Comparison of ENCODE assay signal across 19 mouse cellular contexts in genomic region chr4:151104147-151104546, GRCm38 (mm10). TPM values are rescaled to one million over a fixed set of nuclear protein-coding genes. Genes with fewer than 3 reads are reported as not detected.
A peak's percentile ranks its signal among the peaks of the same experiment; 100 is the strongest.
DNase-seq lines count a peak whose midpoint lies in the region; ATAC-seq and TF ChIP-seq lines count a peak whose summit lies in the region.
"Had no signal": no experiment of that assay in that cellular context is flagged by ENCODE, and none has a peak within 500 bp of the region (broad histone marks: within the 10 kb centered on the region; RNA-seq: fewer than 3 reads in every experiment).

No protein-coding gene starts in this region.

- H3K27me3 ChIP-seq in heart, embryonic 11.5 days (ENCODE audit: control insufficient read depth, insufficient read depth, low read length), result peaks cover 11% of the 10 kb centered on the region
- H3K27me3 ChIP-seq in neural tube, embryonic 13.5 days, result no peaks in the 10 kb centered on the region
- H3K27me3 ChIP-seq in heart, postnatal 0 days (ENCODE audit: control insufficient read depth, insufficient read depth, low read length), result peaks cover 4% of the 10 kb centered on the region; the same call in 1 of the 2 replicates

- WGBS in heart, embryonic 11.5 days (ENCODE audit: insufficient replicate concordance), result 61% methylated on average over 10 of the region's 10 CpGs
- WGBS in neural tube, embryonic 13.5 days, result 89% methylated on average over 10 of the region's 10 CpGs
- WGBS in heart, postnatal 0 days, result 30% methylated on average over 10 of the region's 10 CpGs
- WGBS in olfactory bulb, adult 2 months, result 51% methylated on average over 10 of the region's 10 CpGs

- peak overlapping the region; percentile 52 for H3K4me2 ChIP-seq in heart, embryonic 11.5 days
- peak overlapping the region; percentile 16; the same call in 1 of the 2 replicates for H3K4me2 ChIP-seq in neural tube, embryonic 13.5 days
- H3K4me2 ChIP-seq in heart, postnatal 0 days (ENCODE audit: low read depth, low read length), result peak overlapping the region; percentile 66
- H3K4me2 ChIP-seq: lung, embryonic 15.5 days had no signal

- peak overlapping the region; percentile 15; the same call in 1 of the 2 replicates for H3K4me3 ChIP-seq in heart, embryonic 11.5 days (ENCODE audit: low read depth, low read length)
- no peak overlapping the region for H3K4me3 ChIP-seq in neural tube, embryonic 13.5 days
- H3K4me3 ChIP-seq in heart, postnatal 0 days (ENCODE audit: low read depth, low read length), result peak overlapping the region; percentile 33
- H3K4me3 ChIP-seq in olfactory bulb, adult 2 months (ENCODE audit: insufficient read depth, low read depth, low read length), result 0 out of 2 replicates have a peak overlapping the region, but pooled peaks have one; percentile 14
- H3K4me3 ChIP-seq: lung, embryonic 15.5 days had no signal

- no peak for ATAC-seq in heart, embryonic 11.5 days (replicated peaks; ENCODE audit: insufficient number of reproducible peaks, low FRiP score, low TSS enrichment)
- no peak for ATAC-seq in neural tube, embryonic 13.5 days (ENCODE audit: low read depth)
- ATAC-seq in heart, postnatal 0 days (ENCODE audit: insufficient read depth, low read depth), result 0 out of 2 replicates have a peak, but pooled peaks have one; percentile 21
- no peak for ATAC-seq in granulocyte monocyte progenitor cell, adult 5-6 weeks (replicated peaks; ENCODE audit: poor library complexity, severe bottlenecking)
- ATAC-seq: inflammation-experienced regulatory T-cells, adult 6 months had no signal

- no peaks in the 10 kb centered on the region for H3K36me3 ChIP-seq in heart, embryonic 11.5 days (ENCODE audit: control insufficient read depth, insufficient read depth, low read length)
- H3K36me3 ChIP-seq in neural tube, embryonic 13.5 days, result no peaks in the 10 kb centered on the region
- no peaks in the 10 kb centered on the region for H3K36me3 ChIP-seq in heart, postnatal 0 days (replicated peaks; ENCODE audit: control insufficient read depth, insufficient read depth, low read length)
- H3K36me3 ChIP-seq: lung, embryonic 15.5 days had no signal

- no peak for DNase-seq in heart, adult 18-20 months
- no peak for DNase-seq in neural tube, embryonic 10.5 days (ENCODE audit: extremely low spot score, low spot score)
- peak; percentile 79 for DNase-seq in heart, postnatal 0 days (ENCODE audit: low spot score)
- DNase-seq: gastrocnemius, postnatal 10 days; liver; spleen, adult 18-20 months; thymus, postnatal 4 days had no signal

- H3K9ac ChIP-seq in heart, embryonic 11.5 days (ENCODE audit: low read depth, low read length), result peak overlapping the region; percentile 36
- no peak overlapping the region; the same call in 1 of the 2 replicates for H3K9ac ChIP-seq in neural tube, embryonic 13.5 days
- H3K9ac ChIP-seq in heart, postnatal 0 days (replicated peaks; ENCODE audit: low read depth, low read length), result peak overlapping the region; percentile 45
- H3K9ac ChIP-seq: lung, embryonic 15.5 days had no signal

- TF ChIP-seq POLR2A in olfactory bulb, adult 2 months (IDR thresholded peaks at IDR 0.05; ENCODE audit: insufficient read depth, low read depth, low read length), result no peak

- H3K9me3 ChIP-seq in heart, embryonic 11.5 days (replicated peaks; ENCODE audit: control insufficient read depth, low read length), result no peaks in the 10 kb centered on the region
- H3K9me3 ChIP-seq in neural tube, embryonic 13.5 days, result no peaks in the 10 kb centered on the region
- no peaks in the 10 kb centered on the region for H3K9me3 ChIP-seq in heart, postnatal 0 days (replicated peaks; ENCODE audit: control insufficient read depth, low read length)
- H3K9me3 ChIP-seq: lung, embryonic 15.5 days had no signal

- H3K27ac ChIP-seq in heart, embryonic 11.5 days (ENCODE audit: low read depth, low read length), result peak overlapping the region; percentile 73
- H3K27ac ChIP-seq in neural tube, embryonic 13.5 days (replicated peaks), result 0 out of 2 replicates have a peak overlapping the region, but pooled peaks have one; percentile 33
- H3K27ac ChIP-seq in heart, postnatal 0 days (ENCODE audit: low read depth), result peak overlapping the region; percentile 89
- H3K27ac ChIP-seq in olfactory bulb, adult 2 months (ENCODE audit: insufficient read depth, low read depth, low read length), result peak overlapping the region; percentile 41; the same call in 1 of the 2 replicates
- H3K27ac ChIP-seq: lung, embryonic 15.5 days; stomach, postnatal 0 days had no signal

- TF ChIP-seq CTCF in heart, postnatal 0 days (IDR thresholded peaks at IDR 0.05; ENCODE audit: low read depth), result no peak
- TF ChIP-seq CTCF in olfactory bulb, adult 2 months (IDR thresholded peaks at IDR 0.05; ENCODE audit: insufficient read depth, low read depth, low read length), result no peak

- no peak for TF ChIP-seq EP300 in heart, postnatal 0 days (IDR thresholded peaks at IDR 0.05; ENCODE audit: low read depth)

- peaks cover 26% of the 10 kb centered on the region for H3K4me1 ChIP-seq in heart, embryonic 11.5 days (ENCODE audit: control insufficient read depth, insufficient read depth, low read length)
- peaks cover 81% of the 10 kb centered on the region for H3K4me1 ChIP-seq in neural tube, embryonic 13.5 days (replicated peaks)
- H3K4me1 ChIP-seq in heart, postnatal 0 days (ENCODE audit: control insufficient read depth, insufficient read depth), result peaks cover 18% of the 10 kb centered on the region
- H3K4me1 ChIP-seq in olfactory bulb, adult 2 months (ENCODE audit: control insufficient read depth, insufficient read depth, low read length), result peaks cover 31% of the 10 kb centered on the region

RNA-seq across cellular contexts. Expression of gene Gm13090, which starts 14.8 kb away (rescaled TPM):
- 0.21 TPM in 1 of 2 replicates, not detected in the other for polyA plus RNA-seq in heart, embryonic 11.5 days (2014; fragmentation: Nextera tagmentation; extraction: Ambion mirVana)
- not detected for total RNA-seq in heart, adult 18-20 months (2021)
- polyA plus RNA-seq in neural tube, embryonic 13.5 days (2015; fragmentation: Nextera tagmentation; extraction: Ambion mirVana), result 0.36 TPM in 1 of 2 replicates, not detected in the other
- not detected in 2 replicates for total RNA-seq in heart, postnatal 0 days (2014; rRNA removed; ENCODE audit: low replicate concordance)
- polyA plus RNA-seq in heart, postnatal 0 days (2015; fragmentation: Nextera tagmentation; extraction: Ambion mirVana), result 0.26 TPM in 1 of 2 replicates, not detected in the other
- polyA plus RNA-seq in olfactory bulb, adult 2 months (2012; ENCODE audit: insufficient read depth, insufficient read length, low replicate concordance, missing spikeins), result not detected in 2 replicates
- not detected in 2 replicates for total RNA-seq in granulocyte monocyte progenitor cell, adult 5-6 weeks (2014; fragmentation: Nextera tagmentation)
- not detected in 2 replicates for total RNA-seq in granulocyte monocyte progenitor cell, adult 5-6 weeks (2017)
- total RNA-seq: gastrocnemius, postnatal 10 days; left cerebral cortex, postnatal 14 days; megakaryocyte, adult 5-6 weeks had no signal
- polyA plus RNA-seq: brain, embryonic 14.5 days; embryonic facial prominence, embryonic 11.5 days; inflammation-experienced regulatory T-cells, adult 6 months; kidney, embryonic 14.5 days; lung, embryonic 15.5 days; stomach, postnatal 0 days had no signal

RNA-seq across cellular contexts. Expression of gene Vamp3, which starts 46.4 kb away (rescaled TPM):
- polyA plus RNA-seq in heart, embryonic 11.5 days (2014; fragmentation: Nextera tagmentation; extraction: Ambion mirVana), result 88.5 and 102 TPM in 2 replicates
- total RNA-seq in heart, adult 18-20 months (2021), result 10 to 100 TPM; 53.4 to 62.2 TPM
- polyA plus RNA-seq in neural tube, embryonic 13.5 days (2015; fragmentation: Nextera tagmentation; extraction: Ambion mirVana), result 55.6 and 69.1 TPM in 2 replicates
- 63.6 and 75.8 TPM in 2 replicates for total RNA-seq in heart, postnatal 0 days (2014; rRNA removed; ENCODE audit: low replicate concordance)
- polyA plus RNA-seq in heart, postnatal 0 days (2015; fragmentation: Nextera tagmentation; extraction: Ambion mirVana), result 82.3 and 83.2 TPM in 2 replicates
- polyA plus RNA-seq in olfactory bulb, adult 2 months (2012; ENCODE audit: insufficient read depth, insufficient read length, low replicate concordance, missing spikeins), result not detected in 2 replicates
- 75.4 and 79.8 TPM in 2 replicates for total RNA-seq in granulocyte monocyte progenitor cell, adult 5-6 weeks (2014; fragmentation: Nextera tagmentation)
- 66.9 and 76.8 TPM in 2 replicates for total RNA-seq in granulocyte monocyte progenitor cell, adult 5-6 weeks (2017)

RNA-seq across cellular contexts. Expression of gene Per3, which starts 59.7 kb away (rescaled TPM):
- polyA plus RNA-seq in heart, embryonic 11.5 days (2014; fragmentation: Nextera tagmentation; extraction: Ambion mirVana), result 6.6 and 6.7 TPM in 2 replicates
- total RNA-seq in heart, adult 18-20 months (2021), result 1 to 10 TPM; 3.3 to 3.6 TPM
- polyA plus RNA-seq in neural tube, embryonic 13.5 days (2015; fragmentation: Nextera tagmentation; extraction: Ambion mirVana), result 3.7 and 3.9 TPM in 2 replicates
- total RNA-seq in heart, postnatal 0 days (2014; rRNA removed; ENCODE audit: low replicate concordance), result 14.4 and 28.7 TPM in 2 replicates
- polyA plus RNA-seq in heart, postnatal 0 days (2015; fragmentation: Nextera tagmentation; extraction: Ambion mirVana), result 13.4 and 17.3 TPM in 2 replicates
- polyA plus RNA-seq in olfactory bulb, adult 2 months (2012; ENCODE audit: insufficient read depth, insufficient read length, low replicate concordance, missing spikeins), result not detected in 2 replicates
- 11.2 and 21.2 TPM in 2 replicates for total RNA-seq in granulocyte monocyte progenitor cell, adult 5-6 weeks (2014; fragmentation: Nextera tagmentation)
- total RNA-seq in granulocyte monocyte progenitor cell, adult 5-6 weeks (2017), result 10.4 and 12.1 TPM in 2 replicates

Comparison
In these comparisons a context has a peak if more than half of its experiments do, and no peak if none do; other contexts are left out.
1. H3K27ac ChIP-seq: peak in every context shown above with its lines; median percentile 89 in heart, postnatal 0 days; 73 in heart, embryonic 11.5 days; 41 in olfactory bulb, adult 2 months; 33 in neural tube, embryonic 13.5 days.
2. H3K4me2 ChIP-seq: peak in every context shown above with its lines; median percentile 66 in heart, postnatal 0 days; 52 in heart, embryonic 11.5 days; 16 in neural tube, embryonic 13.5 days.